In the genomic region with DNA sequence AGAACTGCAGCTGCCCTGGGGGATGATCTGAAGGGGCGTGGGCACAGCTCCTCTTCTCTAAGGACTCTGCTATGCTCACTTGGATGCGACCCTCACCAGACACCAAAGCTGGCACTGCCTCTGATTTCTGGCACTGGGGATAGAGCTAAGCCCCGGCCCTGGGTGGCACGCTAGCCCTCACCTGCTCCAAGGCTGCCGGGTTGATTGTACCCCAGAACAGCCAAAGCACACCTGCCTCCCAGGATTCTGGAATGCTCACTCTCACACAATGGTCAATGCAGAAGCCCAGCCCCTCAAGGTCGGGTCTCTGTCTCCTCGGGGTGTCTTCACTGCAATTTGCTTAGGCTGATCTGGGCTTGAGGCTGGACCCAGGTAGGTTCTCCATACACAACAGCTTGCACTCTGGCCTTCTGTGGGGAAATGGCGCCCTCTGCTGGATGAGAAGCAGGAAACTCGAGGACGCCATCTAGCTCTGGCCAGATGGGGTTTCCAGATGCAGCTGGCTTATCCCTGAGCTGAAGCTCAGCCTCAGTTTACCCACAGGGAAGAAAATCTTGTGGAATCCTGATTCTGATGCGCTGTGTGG, we compare ENCODE assay signal across 8 mouse cellular contexts. TPM values are rescaled to one million over a fixed set of nuclear protein-coding genes. Genes with fewer than 3 reads are reported as not detected.
A peak's percentile ranks its signal among the peaks of the same experiment; 100 is the strongest.
DNase-seq lines count a peak whose midpoint lies in the region; ATAC-seq and TF ChIP-seq lines count a peak whose summit lies in the region.

No protein-coding gene starts in this region.

- TF ChIP-seq CTCF in liver, embryonic 14.5 days (IDR thresholded peaks at IDR 0.05; ENCODE audit: low read depth), result peak; percentile 100
- peak; percentile 89; the same call in 1 of the 2 replicates for TF ChIP-seq CTCF in testis, adult 2 months (IDR thresholded peaks at IDR 0.05; ENCODE audit: control insufficient read depth, insufficient read depth, insufficient replicate concordance, low read depth, low read length)

- 43% methylated on average over 11 of the region's 11 CpGs for WGBS in forebrain, embryonic 10.5 days
- WGBS in liver, embryonic 14.5 days (ENCODE audit: insufficient replicate concordance), result 37% methylated on average over 11 of the region's 11 CpGs
- WGBS in neural tube, embryonic 14.5 days, result 41% methylated on average over 11 of the region's 11 CpGs

- intact Hi-C loops in heart, postnatal 14 days (cut with DNase I), result loop anchor here (1.0 to 5.0 kb wide), 3 partner anchors 37 to 138 kb away; no protein-coding TSS in a partner anchor

- H3K4me1 ChIP-seq in forebrain, embryonic 10.5 days, result peaks cover 4% of the 10 kb centered on the region; the same call in 1 of the 2 replicates
- H3K4me1 ChIP-seq in liver, embryonic 14.5 days (replicated peaks; ENCODE audit: control insufficient read depth in 2 of 2, insufficient read depth in 2 of 2, low read length in 1 of 2), result 0 out of 4 replicates have a peak, but pooled peaks cover 0 to 4% of the 10 kb centered on the region in 2 experiments
- H3K4me1 ChIP-seq in neural tube, embryonic 14.5 days (ENCODE audit: control insufficient read depth, insufficient read depth, low read length), result no peaks in the 10 kb centered on the region
- peaks cover 4% of the 10 kb centered on the region for H3K4me1 ChIP-seq in testis, adult 2 months (ENCODE audit: control insufficient read depth, insufficient read depth, low read length)

- H3K27ac ChIP-seq in forebrain, embryonic 10.5 days, result no peak overlapping the region
- no peak overlapping the region for H3K27ac ChIP-seq in liver, embryonic 14.5 days
- H3K27ac ChIP-seq in neural tube, embryonic 14.5 days (ENCODE audit: low read depth, low read length), result no peak overlapping the region
- H3K27ac ChIP-seq in testis, adult 2 months (ENCODE audit: control insufficient read depth, insufficient read depth, low read depth, low read length), result no peak overlapping the region

- peak; percentile 62; the same call in 1 of the 2 replicates for ATAC-seq in liver, embryonic 14.5 days (ENCODE audit: insufficient read depth)
- peak; percentile 70; the same call in 1 of the 2 replicates for ATAC-seq in neural tube, embryonic 14.5 days (ENCODE audit: low read depth)

- TF ChIP-seq POLR2A in testis, adult 2 months (IDR thresholded peaks at IDR 0.05; ENCODE audit: control insufficient read depth, low read depth, low read length), result no peak

- no peaks in the 10 kb centered on the region for H3K36me3 ChIP-seq in forebrain, embryonic 10.5 days (replicated peaks)
- H3K36me3 ChIP-seq in liver, embryonic 14.5 days (replicated peaks; ENCODE audit: control insufficient read depth, insufficient read depth, low read depth), result no peaks in the 10 kb centered on the region; the same call in 1 of the 2 replicates
- no peaks in the 10 kb centered on the region for H3K36me3 ChIP-seq in neural tube, embryonic 14.5 days (ENCODE audit: control insufficient read depth, insufficient read depth, low read length)
- H3K36me3 ChIP-seq in testis, adult 2 months (ENCODE audit: control insufficient read depth, insufficient read depth, low read length), result no peaks in the 10 kb centered on the region

- H3K9ac ChIP-seq in liver, embryonic 14.5 days (replicated peaks), result no peak overlapping the region
- H3K9ac ChIP-seq in neural tube, embryonic 14.5 days (replicated peaks; ENCODE audit: low read depth, low read length), result no peak overlapping the region

- H3K4me3 ChIP-seq in forebrain, embryonic 10.5 days, result no peak overlapping the region
- no peak overlapping the region for H3K4me3 ChIP-seq in liver, embryonic 14.5 days (ENCODE audit: insufficient read depth in 1 of 2, low read depth in 2 of 2, low read length in 2 of 2)
- H3K4me3 ChIP-seq in neural tube, embryonic 14.5 days (ENCODE audit: low read depth, low read length), result no peak overlapping the region
- no peak overlapping the region for H3K4me3 ChIP-seq in testis, adult 2 months (ENCODE audit: control insufficient read depth, low read depth, low read length)

- peak; percentile 14; the same call in 1 of the 2 replicates for TF ChIP-seq EP300 in liver, embryonic 14.5 days (IDR thresholded peaks at IDR 0.05; ENCODE audit: low read depth)

- no peak overlapping the region for H3K4me2 ChIP-seq in liver, embryonic 14.5 days (ENCODE audit: low read depth)
- H3K4me2 ChIP-seq in neural tube, embryonic 14.5 days (ENCODE audit: low read depth, low read length), result no peak overlapping the region

- H3K9me3 ChIP-seq in forebrain, embryonic 10.5 days, result no peaks in the 10 kb centered on the region
- no peaks in the 10 kb centered on the region for H3K9me3 ChIP-seq in liver, embryonic 14.5 days (ENCODE audit: control insufficient read depth, low read length)
- no peaks in the 10 kb centered on the region for H3K9me3 ChIP-seq in neural tube, embryonic 14.5 days (ENCODE audit: control insufficient read depth, low read length)

- peak; percentile 84 to 89 for DNase-seq in CD8-positive naive resting alpha-beta T cell, adult 2 months (ENCODE audit: low read depth in 2 of 2, low spot score in 2 of 2)
- peak; percentile 84 for DNase-seq in c-Kit-negative CD71-positive TER-119-positive erythroid progenitor cells, embryonic 14.5 days (ENCODE audit: low read depth, low spot score)
- DNase-seq in forebrain, embryonic 10.5 days (ENCODE audit: extremely low spot score, low spot score), result peak; percentile 84
- DNase-seq in heart, postnatal 14 days, result peak; percentile 89 to 94
- peak; percentile 90 to 91 for DNase-seq in kidney, postnatal 4 days
- peak; percentile 60 to 73 (median 65) for DNase-seq in liver, embryonic 14.5 days (ENCODE audit: low read depth in 3 of 3, low spot score in 3 of 3)

- no peaks in the 10 kb centered on the region for H3K27me3 ChIP-seq in forebrain, embryonic 10.5 days (ENCODE audit: poor library complexity, severe bottlenecking)
- no peaks in the 10 kb centered on the region for H3K27me3 ChIP-seq in liver, embryonic 14.5 days (ENCODE audit: control insufficient read depth, insufficient read depth, low read length)
- H3K27me3 ChIP-seq in neural tube, embryonic 14.5 days (ENCODE audit: control insufficient read depth, insufficient read depth, low read length), result no peaks in the 10 kb centered on the region
- H3K27me3 ChIP-seq in testis, adult 2 months (ENCODE audit: control insufficient read depth, insufficient read depth, low read length), result no peaks in the 10 kb centered on the region

RNA-seq across cellular contexts. Expression of gene Abcb9, which starts 10.9 kb away (rescaled TPM):
- 0.52 and 0.65 TPM in 2 replicates for polyA plus RNA-seq in forebrain, embryonic 10.5 days (2016; fragmentation: Nextera tagmentation; extraction: Ambion mirVana)
- 1 to 10 TPM; 7.8 to 9.9 TPM for total RNA-seq in heart, postnatal 14 days (2021)
- polyA plus RNA-seq in liver, embryonic 14.5 days (2012; rRNA removed), result 2.9 and 3.1 TPM in 2 replicates
- polyA plus RNA-seq in liver, embryonic 14.5 days (2014; fragmentation: Nextera tagmentation; extraction: Ambion mirVana), result 2.6 and 3.6 TPM in 2 replicates
- polyA plus RNA-seq in neural tube, embryonic 14.5 days (2014; fragmentation: Nextera tagmentation; extraction: Ambion mirVana), result 9.8 and 12.8 TPM in 2 replicates
- 21.6 and 24.8 TPM in 2 replicates for polyA plus RNA-seq in testis, adult 2 months (2012; rRNA removed)

RNA-seq across cellular contexts. Expression of gene Ogfod2, which starts 27.4 kb away (rescaled TPM):
- polyA plus RNA-seq in forebrain, embryonic 10.5 days (2016; fragmentation: Nextera tagmentation; extraction: Ambion mirVana), result 16.8 and 17.8 TPM in 2 replicates
- 10 to 100 TPM; 13.0 to 13.3 TPM for total RNA-seq in heart, postnatal 14 days (2021)
- 10.0 and 12.5 TPM in 2 replicates for polyA plus RNA-seq in liver, embryonic 14.5 days (2012; rRNA removed)
- polyA plus RNA-seq in liver, embryonic 14.5 days (2014; fragmentation: Nextera tagmentation; extraction: Ambion mirVana), result 10.1 and 10.9 TPM in 2 replicates
- 25.0 and 29.1 TPM in 2 replicates for polyA plus RNA-seq in neural tube, embryonic 14.5 days (2014; fragmentation: Nextera tagmentation; extraction: Ambion mirVana)
- 50.9 and 57.5 TPM in 2 replicates for polyA plus RNA-seq in testis, adult 2 months (2012; rRNA removed)

RNA-seq across cellular contexts. Expression of gene Arl6ip4, which starts 31.2 kb away (rescaled TPM):
- polyA plus RNA-seq in forebrain, embryonic 10.5 days (2016; fragmentation: Nextera tagmentation; extraction: Ambion mirVana), result 136 and 140 TPM in 2 replicates
- 10 to 100 TPM; 42.1 to 49.0 TPM for total RNA-seq in heart, postnatal 14 days (2021)
- polyA plus RNA-seq in liver, embryonic 14.5 days (2012; rRNA removed), result 34.4 and 50.6 TPM in 2 replicates
- 52.2 and 56.5 TPM in 2 replicates for polyA plus RNA-seq in liver, embryonic 14.5 days (2014; fragmentation: Nextera tagmentation; extraction: Ambion mirVana)
- polyA plus RNA-seq in neural tube, embryonic 14.5 days (2014; fragmentation: Nextera tagmentation; extraction: Ambion mirVana), result 72.5 and 76.2 TPM in 2 replicates
- 28.3 and 35.7 TPM in 2 replicates for polyA plus RNA-seq in testis, adult 2 months (2012; rRNA removed)

RNA-seq across cellular contexts. Expression of gene Vps37b, which starts 52.6 kb away (rescaled TPM):
- polyA plus RNA-seq in forebrain, embryonic 10.5 days (2016; fragmentation: Nextera tagmentation; extraction: Ambion mirVana), result 50.8 and 51.2 TPM in 2 replicates
- 10 to 100 TPM; 22.2 to 22.7 TPM for total RNA-seq in heart, postnatal 14 days (2021)
- polyA plus RNA-seq in liver, embryonic 14.5 days (2012; rRNA removed), result 11.3 and 11.5 TPM in 2 replicates
- 8.8 and 12.6 TPM in 2 replicates for polyA plus RNA-seq in liver, embryonic 14.5 days (2014; fragmentation: Nextera tagmentation; extraction: Ambion mirVana)
- polyA plus RNA-seq in neural tube, embryonic 14.5 days (2014; fragmentation: Nextera tagmentation; extraction: Ambion mirVana), result 47.1 and 58.1 TPM in 2 replicates
- polyA plus RNA-seq in testis, adult 2 months (2012; rRNA removed), result 46.6 and 47.7 TPM in 2 replicates
